Mouse (Mus musculus) lung, postnatal 0 days (tissue): ENCODE data around the gene Olfr1511. TPM values are rescaled to one million over a fixed set of nuclear protein-coding genes. Genes with fewer than 3 reads are reported as not detected.

Source experiments
- ATAC-seq: fragments of 200-750 bp; cut with Nextera tagmentation; 2 replicates; pipeline ENCODE4 v1.8.0; 2017; ENCODE audit warnings: moderate library complexity
- DNase-seq: peaks from one replicate; pipeline ENCODE4 v3.0.0-alpha.2; 2016; ENCODE audit warnings: low spot score
- H3K27ac ChIP-seq: fragments of 300-500 bp; sonication (generic); 2 replicates; pipeline ENCODE4 v1.5.1; 2014; ENCODE audit warnings: antibody characterized with exemption, mild to moderate bottlenecking, low read length, mixed read lengths
- H3K27me3 ChIP-seq: fragments of 300-500 bp; sonication (generic); replicated peaks from 2 replicates; pipeline ENCODE4 v1.6.1; 2014; ENCODE audit warnings: low read length, mixed read lengths; ENCODE audit not compliant: insufficient read depth
- H3K36me3 ChIP-seq: fragments of 300-500 bp; sonication (generic); 2 replicates; pipeline ENCODE4 v1.6.1; 2014; ENCODE audit warnings: low read length, mixed read lengths; ENCODE audit not compliant: insufficient read depth
- H3K4me1 ChIP-seq: fragments of 300-500 bp; sonication (generic); 2 replicates; pipeline ENCODE4 v1.6.1; 2014; ENCODE audit warnings: antibody characterized with exemption, low read depth, low read length, mixed read lengths; ENCODE audit not compliant: insufficient read depth
- H3K4me2 ChIP-seq: fragments of 300-500 bp; sonication (generic); replicated peaks from 2 replicates; pipeline ENCODE4 v1.6.1; 2014; ENCODE audit warnings: low read depth, mild to moderate bottlenecking, low read length, moderate library complexity, mixed read lengths
- H3K4me3 ChIP-seq: fragments of 300-500 bp; sonication (generic); 2 replicates; pipeline ENCODE4 v1.5.1; 2014; ENCODE audit warnings: low read depth, low read length
- H3K9ac ChIP-seq: fragments of 300-500 bp; sonication (generic); replicated peaks from 2 replicates; pipeline ENCODE4 v1.6.1; 2014; ENCODE audit warnings: low read depth, mild to moderate bottlenecking
- H3K9me3 ChIP-seq: fragments of 300-500 bp; sonication (generic); 2 replicates; pipeline ENCODE4 v1.6.1; 2016; ENCODE audit warnings: low read length, mixed read lengths
- CTCF ChIP-seq: IDR thresholded peaks from 2 replicates; pipeline ENCODE4 v1.5.1; 2016; ENCODE audit warnings: antibody characterized with exemption, mild to moderate bottlenecking
- EP300 ChIP-seq: IDR thresholded peaks from 2 replicates; pipeline ENCODE4 v1.6.1; 2016; ENCODE audit warnings: antibody characterized with exemption, mild to moderate bottlenecking, control low read depth
- WGBS: fragments of 180-500 bp; shearing (Covaris S2); extraction: QIAGEN DNeasy Blood & Tissue Kit; methylation state at CpG from one replicate; pipeline ENCODE4 v1.1.7; 2014; 5-methylcytosine and 5-hydroxymethylcytosine counted together
- polyA plus RNA-seq: library from polyadenylated mRNA; unstranded; fragments of >200 nt; fragmentation: Nextera tagmentation; extraction: Ambion mirVana; gene quantifications from 2 replicates; pipeline ENCODE4 v1.2.1, GENCODE M21; 2015

The Olfr1511 gene
- polyA plus RNA-seq, 1 experiment from 2014 or later = not detected

DNA sequence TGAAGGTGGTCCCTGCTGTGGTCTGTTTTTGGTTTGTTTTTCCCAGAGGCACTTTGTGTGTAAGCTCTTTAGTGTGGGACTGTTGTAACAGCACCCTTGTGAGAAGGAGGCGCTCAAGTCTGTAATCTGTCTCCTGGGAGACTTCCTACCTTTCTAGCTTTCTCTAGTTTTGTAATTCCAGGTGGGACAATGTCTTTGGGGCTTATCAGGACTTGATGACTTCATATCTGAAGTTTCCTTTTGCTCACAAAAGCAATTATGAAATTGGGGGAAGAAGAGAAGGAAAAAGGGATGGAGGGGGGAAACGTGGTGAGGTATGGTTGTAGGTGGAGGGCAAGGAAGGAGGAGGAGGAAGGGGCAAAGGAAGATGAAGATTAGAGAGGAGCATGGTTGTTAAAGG is 18.1 kb downstream of the Olfr1511 start, which contains the start of gene Olfr1512:
Gene Olfr1512 (minus strand): TSS at position 101 of the 400 bp plus-strand sequence.
- Histone ChIP-seq H3K27me3 (no peaks in the 10 kb centered on the region), H3K4me1 (no peaks in the 10 kb centered on the region), H3K27ac (no peak within 1 kb of the TSS), H3K9ac (no peak within 1 kb of the TSS), H3K9me3 (no peaks in the 10 kb centered on the region), H3K4me2 (no peak within 1 kb of the TSS), H3K36me3 (no peaks in the 10 kb centered on the region), H3K4me3 (no peak within 1 kb of the TSS)
- DNase-seq (no peak), ATAC-seq (no peak)
- TF ChIP-seq EP300 (no peak), CTCF (no peak)
- 64% methylated on average over 2 of the region's 2 CpGs for WGBS

DNA sequence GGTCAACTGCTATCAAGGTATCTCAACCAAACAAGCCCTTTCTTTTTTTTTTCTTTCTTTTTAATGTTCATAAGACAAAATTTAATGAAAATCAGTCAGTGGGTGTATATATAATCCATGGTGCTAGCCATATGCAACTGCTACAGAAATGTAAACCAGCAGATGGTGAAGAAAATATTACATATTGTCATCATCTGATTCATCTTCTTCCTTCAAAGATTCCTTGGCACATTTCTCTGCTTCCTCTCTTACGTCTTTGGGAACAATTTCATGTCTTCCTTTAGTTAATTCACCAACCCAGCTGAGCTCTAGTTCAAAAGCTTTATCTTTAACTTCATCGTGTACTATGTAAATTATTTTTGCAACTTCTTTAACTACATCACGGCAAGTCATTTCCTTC is 28.4 kb downstream of the Olfr1511 start:
- no peak overlapping the region for H3K4me2 ChIP-seq
- no peak overlapping the region for H3K27ac ChIP-seq
- no peak overlapping the region for H3K4me3 ChIP-seq
- H3K36me3 ChIP-seq = no peaks in the 10 kb centered on the region
- WGBS = 78% methylated on average over 3 of the region's 3 CpGs
- ATAC-seq = no peak
- no peaks in the 10 kb centered on the region for H3K9me3 ChIP-seq
- H3K4me1 ChIP-seq = no peaks in the 10 kb centered on the region
- DNase-seq = no peak
- TF ChIP-seq EP300 (no peak), CTCF (no peak)
- H3K9ac ChIP-seq = no peak overlapping the region
- no peaks in the 10 kb centered on the region for H3K27me3 ChIP-seq

DNA sequence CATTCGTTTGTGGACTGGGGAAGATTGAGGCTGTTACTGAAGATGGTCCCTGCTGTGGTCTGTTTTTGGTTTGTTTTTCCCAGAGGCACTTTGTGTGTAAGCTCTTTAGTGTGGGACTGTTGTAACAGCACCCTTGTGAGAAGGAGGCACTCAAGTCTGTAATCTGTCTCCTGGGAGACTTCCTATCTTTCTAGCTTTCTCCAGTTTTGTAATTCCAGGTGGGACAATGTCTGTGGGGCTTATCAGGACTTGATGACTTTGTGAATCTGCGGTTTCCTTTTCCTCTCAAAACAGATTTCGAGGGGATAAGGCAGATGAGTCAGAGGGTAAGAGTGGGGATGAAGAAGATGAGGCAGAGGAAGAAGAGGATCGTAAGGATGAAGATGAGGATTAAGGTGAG is 40.9 kb downstream of the Olfr1511 start, which contains the start of gene Olfr1513:
Gene Olfr1513 (minus strand): TSS at position 101 of the 400 bp plus-strand sequence.
- Histone ChIP-seq H3K27me3 (no peaks in the 10 kb centered on the region), H3K4me2 (no peak within 1 kb of the TSS), H3K36me3 (no peaks in the 10 kb centered on the region), H3K9ac (no peak within 1 kb of the TSS), H3K27ac (no peak within 1 kb of the TSS), H3K4me3 (no peak within 1 kb of the TSS), H3K9me3 (no peaks in the 10 kb centered on the region), H3K4me1 (no peaks in the 10 kb centered on the region)
- ATAC-seq (no peak), DNase-seq (no peak)
- 64% methylated on average over 4 of the region's 4 CpGs for WGBS
- TF ChIP-seq EP300 (no peak), CTCF (no peak)

Other genes starting within 250 kb of the Olfr1511 start
- 20.9 and 21.3 TPM in 2 replicates for gene Supt16, start 200.0 kb downstream of the Olfr1511 start, polyA plus RNA-seq
- gene Chd8, start 139.6 kb downstream of the Olfr1511 start, polyA plus RNA-seq = 17.6 and 19.2 TPM in 2 replicates
- 22.7 and 23.7 TPM in 2 replicates for gene Tox4, start 118.2 kb downstream of the Olfr1511 start, polyA plus RNA-seq
- 11.9 and 14.3 TPM in 2 replicates for gene Rab2b, start 117.8 kb downstream of the Olfr1511 start, polyA plus RNA-seq
- 19.6 and 19.9 TPM in 2 replicates for gene Mettl3, start 92.3 kb downstream of the Olfr1511 start, polyA plus RNA-seq
- gene Sall2, start 68.6 kb downstream of the Olfr1511 start, polyA plus RNA-seq = 3.8 and 4.1 TPM in 2 replicates
- gene Olfr1513, start 41.0 kb downstream of the Olfr1511 start, polyA plus RNA-seq = not detected in 2 replicates
- gene Olfr1512, start 18.2 kb downstream of the Olfr1511 start, polyA plus RNA-seq = not detected in 2 replicates
- gene Olfr1510, start 17.0 kb upstream of the Olfr1511 start, polyA plus RNA-seq = not detected in 2 replicates
- gene Olfr1509, start 45.6 kb upstream of the Olfr1511 start, polyA plus RNA-seq = not detected in 2 replicates
- gene Olfr1508, start 70.1 kb upstream of the Olfr1511 start, polyA plus RNA-seq = not detected in 2 replicates
- not detected in 2 replicates for gene Olfr1507, start 98.4 kb upstream of the Olfr1511 start, polyA plus RNA-seq